Mouse (Mus musculus) 3134 (cell line): ENCODE results near the gene Vash2.
A peak's percentile ranks its signal among the peaks of the same experiment; 100 is the strongest.
"Not testable (repeated sequence)": the region's sequence is repeated elsewhere in the genome, so short reads cannot be mapped to it uniquely, and the experiment has no call there.

Experiments used
- DNase-seq: peaks from one replicate; pipeline ENCODE4 v3.0.0-alpha.2; 2011; ENCODE audit warnings: low spot score; ENCODE audit not compliant: insufficient read length; ENCODE audit errors: extremely low read depth

Vash2 gene

GRCm38 (mm10) chr1:190927751-190928369 lies 51.2 kb downstream of the Vash2 start:
- no peak for DNase-seq

- DNase-seq, result no peak
These were observed 51.8 kb downstream of the Vash2 start for GRCm38 (mm10) chr1:190927311-190927710.

- DNase-seq, result not testable (repeated sequence)
These were observed 54.3 kb downstream of the Vash2 start, which contains the start of gene Angel2 for GRCm38 (mm10) chr1:190924812-190925211. TSS of gene Angel2 (plus strand) at chr1:190925112.

- DNase-seq, result no peak
These were observed 59.2 kb downstream of the Vash2 start for GRCm38 (mm10) chr1:190919725-190920469.

- DNase-seq, result no peak
These were observed 60.2 kb downstream of the Vash2 start for GRCm38 (mm10) chr1:190918938-190919337.

- DNase-seq, result no peak
These were observed 66.5 kb downstream of the Vash2 start for GRCm38 (mm10) chr1:190912623-190913022.

- peak; percentile 91 for DNase-seq
These were observed 67.5 kb downstream of the Vash2 start, which contains the start of gene Rps6kc1 for GRCm38 (mm10) chr1:190911415-190912123. TSS of gene Rps6kc1 (minus strand) at chr1:190911770.

- DNase-seq, result no peak
These were observed 68.3 kb downstream of the Vash2 start for GRCm38 (mm10) chr1:190910836-190911235.

- DNase-seq, result no peak
These were observed 74.4 kb downstream of the Vash2 start for GRCm38 (mm10) chr1:190904714-190905113.

GRCm38 (mm10) chr1:190904136-190904535 lies 75.0 kb downstream of the Vash2 start:
- no peak for DNase-seq

GRCm38 (mm10) chr1:190901082-190901481 lies 78.0 kb downstream of the Vash2 start:
- DNase-seq, result no peak

- DNase-seq, result no peak
These were observed 80.1 kb downstream of the Vash2 start for GRCm38 (mm10) chr1:190898899-190899575.

GRCm38 (mm10) chr1:190898186-190898585 lies 80.9 kb downstream of the Vash2 start:
- DNase-seq, result no peak
